Mouse (Mus musculus) liver, adult 2 months (tissue): ENCODE data around the gene Klhl8. TPM values are rescaled to one million over a fixed set of nuclear protein-coding genes. Genes with fewer than 3 reads are reported as not detected.
A peak's percentile ranks its signal among the peaks of the same experiment; 100 is the strongest.
"Not testable (repeated sequence)": the region's sequence is repeated elsewhere in the genome, so short reads cannot be mapped to it uniquely, and the experiment has no call there.

Source experiments
- DNase-seq: peaks from one replicate; pipeline ENCODE4 v3.0.0-alpha.2; 2011; ENCODE audit warnings: low read depth, low spot score; ENCODE audit errors: extremely low read depth
- H3K27ac ChIP-seq: fragments of 200-500 bp; replicated peaks from 2 replicates; pipeline ENCODE4 v1.5.1; 2012; ENCODE audit warnings: low read depth, mild to moderate bottlenecking, control low read depth, inconsistent platforms, low read length; ENCODE audit not compliant: insufficient read depth
- H3K27me3 ChIP-seq: fragments of 200-500 bp; 2 replicates; pipeline ENCODE4 v1.6.1; 2012; ENCODE audit warnings: mild to moderate bottlenecking, moderate library complexity, low read length, inconsistent platforms; ENCODE audit not compliant: control insufficient read depth, insufficient read depth
- H3K36me3 ChIP-seq: fragments of 200-500 bp; 2 replicates; pipeline ENCODE4 v1.6.1; 2012; ENCODE audit warnings: low read length, inconsistent platforms; ENCODE audit not compliant: control insufficient read depth, insufficient read depth
- H3K4me1 ChIP-seq: fragments of 200-500 bp; 2 replicates; pipeline ENCODE4 v1.6.1; 2011; ENCODE audit warnings: low read length; ENCODE audit not compliant: control insufficient read depth, insufficient read depth
- H3K4me3 ChIP-seq: fragments of 200-500 bp; 2 replicates; pipeline ENCODE4 v1.5.1; 2011; ENCODE audit warnings: low read depth, mild to moderate bottlenecking, control low read depth, low read length, moderate library complexity; ENCODE audit not compliant: insufficient read depth
- H3K79me2 ChIP-seq: fragments of 200-500 bp; 2 replicates; pipeline ENCODE4 v1.6.1; 2012; ENCODE audit warnings: inconsistent platforms, mild to moderate bottlenecking, low read length, moderate library complexity; ENCODE audit not compliant: control insufficient read depth, insufficient read depth
- H3K9ac ChIP-seq: fragments of 200-500 bp; 2 replicates; pipeline ENCODE4 v1.6.1; 2012; ENCODE audit warnings: low read depth, mild to moderate bottlenecking, control low read depth, inconsistent platforms, low read length
- CTCF ChIP-seq: fragments of 200-500 bp; IDR thresholded peaks from 2 replicates; pipeline ENCODE4 v1.5.1; 2011; ENCODE audit warnings: low read depth, low read length, control low read depth
- POLR2A ChIP-seq: fragments of 200-500 bp; IDR thresholded peaks from 2 replicates; pipeline ENCODE4 v1.6.1; 2011; ENCODE audit warnings: low read length, control low read depth; ENCODE audit not compliant: insufficient read depth; ENCODE audit errors: extremely low read depth
- WGBS: fragments of 180-500 bp; shearing (Covaris S2); methylation state at CpG from one replicate; pipeline ENCODE4 v1.1.7; 2018; 5-methylcytosine and 5-hydroxymethylcytosine counted together
- polyA plus RNA-seq: library from polyadenylated mRNA; depleted of rRNA; stranded (reverse); fragments of >200 nt; gene quantifications from 2 replicates; pipeline ENCODE4 v1.2.3, GENCODE M21; 2012; rRNA removed
- total RNA-seq: library from RNA; depleted of rRNA; stranded (reverse); fragments of >200 nt; gene quantifications from 2 replicates; pipeline ENCODE4 v1.2.3, GENCODE M21; 2014; rRNA removed

Klhl8 gene
- 2.6 and 2.8 TPM in 2 replicates for total RNA-seq
- polyA plus RNA-seq = 1.2 and 1.3 TPM in 2 replicates

- H3K4me3 ChIP-seq = peak within 1 kb of the TSS; percentile 81
- under 1% methylated on average over 64 of the region's 86 CpGs for WGBS
- H3K79me2 ChIP-seq = no peaks in the 10 kb centered on the region; the same call in 1 of the 2 replicates
- no peak within 1 kb of the TSS for H3K27ac ChIP-seq
- DNase-seq = peak; percentile 58
- no peaks in the 10 kb centered on the region for H3K36me3 ChIP-seq
- H3K9ac ChIP-seq = peak within 1 kb of the TSS; percentile 86
- no peak for TF ChIP-seq POLR2A
- no peak for TF ChIP-seq CTCF
- H3K4me1 ChIP-seq = peaks cover 2% of the 10 kb centered on the region
- H3K27me3 ChIP-seq = no peaks in the 10 kb centered on the region
Measured at GRCm38 (mm10) chr5:103910748-103911409, at the start of gene Klhl8. Gene Klhl8 (minus strand): TSS chr5:103911259.

GRCm38 (mm10) chr5:103954638-103955037, 43.6 kb upstream of the Klhl8 start:
- no peak overlapping the region for H3K9ac ChIP-seq
- H3K27me3 ChIP-seq = no peaks in the 10 kb centered on the region
- no peaks in the 10 kb centered on the region for H3K4me1 ChIP-seq
- no peak overlapping the region for H3K27ac ChIP-seq
- no peak overlapping the region for H3K4me3 ChIP-seq
- no peaks in the 10 kb centered on the region for H3K36me3 ChIP-seq
- TF ChIP-seq CTCF = no peak
- TF ChIP-seq POLR2A = no peak
- no peak for DNase-seq
- no peaks in the 10 kb centered on the region for H3K79me2 ChIP-seq
- WGBS = 86% methylated on average over 5 of the region's 5 CpGs

GRCm38 (mm10) chr5:103953135-103954083, 42.4 kb upstream of the Klhl8 start:
- TF ChIP-seq POLR2A (no peak), CTCF (no peak)
- WGBS = 82% methylated on average over 10 of the region's 10 CpGs
- DNase-seq = no peak

GRCm38 (mm10) chr5:103950138-103950537, 39.1 kb upstream of the Klhl8 start:
- H3K27ac ChIP-seq, H3K27me3 ChIP-seq, H3K4me1 ChIP-seq, H3K9ac ChIP-seq, H3K79me2 ChIP-seq, H3K36me3 ChIP-seq, DNase-seq, H3K4me3 ChIP-seq: not testable (repeated sequence)
- 82% methylated on average over 15 of the region's 15 CpGs for WGBS

More at GRCm38 (mm10) chr5:103953135-103954083, 42.4 kb upstream of the Klhl8 start:
- H3K4me1 ChIP-seq = no peaks in the 10 kb centered on the region
- no peak overlapping the region for H3K4me3 ChIP-seq
- H3K27me3 ChIP-seq = no peaks in the 10 kb centered on the region
- H3K79me2 ChIP-seq = no peaks in the 10 kb centered on the region
- H3K27ac ChIP-seq = no peak overlapping the region
- no peaks in the 10 kb centered on the region for H3K36me3 ChIP-seq
- H3K9ac ChIP-seq = no peak overlapping the region

- DNase-seq = peak; percentile 46
- no peaks in the 10 kb centered on the region for H3K36me3 ChIP-seq
- H3K79me2 ChIP-seq = no peaks in the 10 kb centered on the region
- no peak for TF ChIP-seq CTCF
- H3K27ac ChIP-seq = no peak overlapping the region
- no peak overlapping the region for H3K9ac ChIP-seq
- no peaks in the 10 kb centered on the region for H3K27me3 ChIP-seq
- no peaks in the 10 kb centered on the region for H3K4me1 ChIP-seq
- WGBS = 64% methylated on average over 6 of the region's 6 CpGs
- no peak overlapping the region for H3K4me3 ChIP-seq
Measured at GRCm38 (mm10) chr5:103943183-103943582, 32.1 kb upstream of the Klhl8 start.

- Histone ChIP-seq H3K27me3 (no peaks in the 10 kb centered on the region), H3K79me2 (no peaks in the 10 kb centered on the region), H3K4me1 (no peaks in the 10 kb centered on the region), H3K36me3 (no peaks in the 10 kb centered on the region), H3K9ac (no peak overlapping the region), H3K27ac (no peak overlapping the region), H3K4me3 (no peak overlapping the region)
- TF ChIP-seq CTCF (no peak), POLR2A (no peak)
- DNase-seq = no peak
- 90% methylated on average over 1 of the region's 1 CpGs for WGBS
Measured at GRCm38 (mm10) chr5:103939856-103940255, 28.8 kb upstream of the Klhl8 start.
